Mouse (Mus musculus) C2C12 (cell line): ENCODE data around the gene Apoc3.

Source experiments
- CEBPB ChIP-seq: IDR thresholded peaks from one replicate; pipeline ENCODE4 v1.6.1; 2011; ENCODE audit warnings: low read depth, mild to moderate bottlenecking, control low read depth, moderate library complexity
- CTCF ChIP-seq: IDR thresholded peaks from one replicate; pipeline ENCODE4 v1.5.1; 2011; ENCODE audit not compliant: control insufficient read depth, insufficient read depth, insufficient read length
- FOSL1 ChIP-seq: IDR thresholded peaks from one replicate; pipeline ENCODE4 v1.8.0; 2011; ENCODE audit warnings: mild to moderate bottlenecking, low read length; ENCODE audit not compliant: poor library complexity, insufficient read depth, severe bottlenecking
- MAX ChIP-seq: IDR thresholded peaks from one replicate; pipeline ENCODE4 v1.6.1; 2011; ENCODE audit warnings: mild to moderate bottlenecking, control low read depth
- MYOD1 ChIP-seq: IDR thresholded peaks from one replicate; pipeline ENCODE4 v1.6.1; 2011; ENCODE audit warnings: low read depth; ENCODE audit not compliant: control insufficient read depth, insufficient read length
- MYOG ChIP-seq: IDR thresholded peaks from one replicate; pipeline ENCODE4 v1.6.1; 2011; ENCODE audit not compliant: control insufficient read depth, insufficient read length; ENCODE audit errors: extremely low read depth
- USF1 ChIP-seq: IDR thresholded peaks from one replicate; pipeline ENCODE4 v1.6.1; 2011; ENCODE audit warnings: low read depth, mild to moderate bottlenecking, control low read depth, moderate library complexity

GRCm38 (mm10) chr9:46210473-46210872 lies 25.0 kb downstream of the Apoc3 start:
- TF ChIP-seq CTCF (no peak), USF1 (no peak), MAX (no peak), FOSL1 (no peak), MYOG (no peak), MYOD1 (no peak), CEBPB (no peak)
